Mouse (Mus musculus): ENCODE results near the gene Snrnp200.

The Snrnp200 gene

DNA sequence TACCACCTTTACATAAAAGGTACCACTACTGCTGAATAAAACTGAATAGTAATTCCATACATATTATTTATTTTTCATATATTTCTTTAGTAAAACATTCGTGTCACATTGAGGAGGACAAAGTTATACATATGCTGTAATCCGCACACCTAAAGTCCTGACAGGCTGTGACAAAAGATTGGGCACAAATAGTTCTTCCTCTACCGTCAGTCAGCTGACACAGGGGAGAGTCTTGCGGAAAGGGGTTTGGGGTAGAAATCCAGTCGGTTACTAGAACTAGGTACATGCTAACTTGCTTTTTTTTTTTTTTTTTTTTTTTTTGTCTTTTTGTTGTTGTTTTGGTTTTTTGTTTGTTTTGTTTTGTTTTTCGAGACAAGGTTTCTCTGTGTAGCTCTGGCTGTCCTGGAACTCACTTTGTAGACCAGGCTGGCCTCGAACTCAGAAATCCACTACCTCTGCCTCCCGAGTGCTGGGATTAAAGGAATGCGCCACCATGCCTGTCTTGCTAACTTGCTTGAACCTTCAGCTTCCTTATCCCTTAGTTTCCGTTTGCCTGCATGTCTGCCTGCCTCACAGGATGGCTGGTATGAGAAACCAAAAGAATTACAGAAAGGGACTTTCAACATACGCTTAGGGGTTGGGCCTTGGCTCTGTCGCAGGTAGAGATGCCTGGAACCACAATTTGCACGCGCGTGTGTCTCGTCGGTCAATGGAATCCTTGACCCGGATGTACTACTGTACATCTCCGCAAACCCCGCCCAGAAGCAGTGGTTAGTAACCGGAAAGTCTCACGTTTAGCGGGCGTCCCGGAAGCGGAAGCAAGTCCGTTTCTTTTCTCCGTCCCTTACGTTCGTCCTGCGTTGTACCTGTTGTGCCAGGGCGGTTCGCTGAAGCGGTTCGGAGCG is at the start of gene Snrnp200, which contains the start of gene 1810024B03Rik:
Snrnp200 (plus strand) TSS at position 840 of the 905 bp plus-strand sequence.
1810024B03Rik (minus strand) TSS at position 734 of the 905 bp plus-strand sequence.
- WGBS: 12% methylated on average over 36 of the region's 36 CpGs

DNA sequence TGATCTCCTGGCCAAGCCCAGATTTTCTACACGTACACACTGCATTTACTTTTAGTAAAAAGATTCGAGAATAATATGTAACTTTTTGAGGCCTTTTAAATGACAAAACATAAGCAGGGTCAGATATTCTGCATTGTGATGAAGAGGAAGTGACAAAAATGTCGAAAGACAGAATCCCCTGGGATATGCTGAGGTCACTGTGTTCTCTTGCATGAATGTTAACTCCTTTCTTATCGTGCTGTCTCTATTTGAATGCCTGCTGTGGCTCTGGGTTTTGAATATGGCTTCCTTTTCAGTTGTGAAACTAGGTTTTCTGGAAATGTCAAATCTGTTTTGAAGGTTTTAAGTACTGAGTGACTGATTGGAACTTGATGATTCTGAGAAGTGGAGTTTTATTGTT is 42.5 kb upstream of the Snrnp200 start:
- WGBS: 66% methylated on average over 4 of the region's 4 CpGs

DNA sequence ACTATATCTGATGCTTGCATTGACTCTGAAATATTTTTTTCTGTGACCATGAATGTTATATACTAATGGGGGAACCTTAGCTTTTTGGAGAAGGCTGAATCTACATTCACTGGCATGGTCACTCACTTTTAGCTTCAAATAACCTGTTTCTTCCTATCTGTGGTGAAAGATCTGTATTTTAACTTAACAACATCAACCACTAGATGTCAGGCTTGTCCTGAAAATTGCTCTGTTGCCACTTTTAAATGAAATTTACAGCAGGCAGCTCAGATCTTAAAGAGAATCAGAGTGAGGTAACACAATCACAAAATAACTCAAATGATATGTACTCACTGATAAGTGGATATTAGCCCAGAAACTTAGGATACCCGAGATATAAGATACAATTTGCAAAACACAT is 41.9 kb upstream of the Snrnp200 start:
- WGBS: 6% methylated on average over 1 of the region's 1 CpGs

DNA sequence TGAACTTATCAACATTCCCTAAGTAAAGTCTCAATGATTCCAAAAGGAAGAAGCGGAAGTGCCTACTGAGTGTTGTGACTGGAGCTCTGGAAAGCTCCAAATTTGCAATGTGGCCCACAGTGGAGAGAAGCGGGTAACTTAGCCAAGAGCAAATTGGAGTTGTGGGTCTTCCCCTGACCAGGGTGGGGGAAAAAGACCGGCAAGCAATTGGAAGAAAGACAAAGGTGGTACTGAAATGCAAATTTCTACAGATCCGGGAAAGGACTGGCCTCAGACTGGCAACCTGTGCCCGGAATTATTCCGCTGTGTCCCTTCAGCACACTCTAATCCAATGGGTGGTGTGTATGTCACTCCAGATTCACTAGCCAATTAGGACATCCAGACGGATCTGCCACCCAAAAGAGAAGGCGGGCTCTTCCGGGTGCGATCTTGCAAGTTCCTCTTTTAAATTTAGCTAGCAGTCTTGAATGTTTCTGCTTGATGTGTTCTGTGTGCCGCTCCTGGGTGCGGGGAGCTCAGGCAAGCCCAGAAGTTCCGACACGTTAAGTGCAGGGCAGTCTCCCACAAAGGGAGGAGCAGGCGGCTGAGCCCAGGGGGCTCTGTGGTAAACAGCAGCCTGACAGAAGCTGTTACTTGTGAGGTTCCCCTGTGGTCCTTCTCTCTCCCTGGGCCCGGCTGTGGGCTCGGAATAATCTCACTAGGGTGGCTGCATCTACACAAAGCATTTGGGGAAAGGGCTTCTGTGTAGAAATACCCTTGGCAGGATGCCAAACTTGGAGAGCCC is 25.4 kb upstream of the Snrnp200 start:
- under 1% methylated on average over 17 of the region's 17 CpGs for WGBS

DNA sequence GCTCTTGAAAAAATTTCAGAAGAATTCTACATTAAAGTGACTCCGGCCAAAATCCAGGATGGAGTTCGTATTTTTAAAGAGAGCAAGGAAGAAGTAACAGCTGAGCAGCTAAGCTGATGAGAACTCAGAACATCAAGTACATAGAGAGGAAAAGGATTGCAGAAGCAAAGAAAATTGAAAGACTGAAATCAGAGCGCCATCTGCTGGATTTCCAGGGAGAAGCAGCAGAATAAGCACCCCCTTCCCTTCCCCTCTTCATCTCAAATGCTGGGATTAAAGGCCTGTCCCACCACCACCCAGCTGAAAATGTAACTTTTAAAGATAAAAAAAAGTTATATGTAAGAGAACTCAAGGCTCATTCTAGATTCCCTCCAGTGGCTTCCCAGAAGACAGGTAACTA is 3.3 kb upstream of the Snrnp200 start:
- 18% methylated on average over 3 of the region's 3 CpGs for WGBS

DNA sequence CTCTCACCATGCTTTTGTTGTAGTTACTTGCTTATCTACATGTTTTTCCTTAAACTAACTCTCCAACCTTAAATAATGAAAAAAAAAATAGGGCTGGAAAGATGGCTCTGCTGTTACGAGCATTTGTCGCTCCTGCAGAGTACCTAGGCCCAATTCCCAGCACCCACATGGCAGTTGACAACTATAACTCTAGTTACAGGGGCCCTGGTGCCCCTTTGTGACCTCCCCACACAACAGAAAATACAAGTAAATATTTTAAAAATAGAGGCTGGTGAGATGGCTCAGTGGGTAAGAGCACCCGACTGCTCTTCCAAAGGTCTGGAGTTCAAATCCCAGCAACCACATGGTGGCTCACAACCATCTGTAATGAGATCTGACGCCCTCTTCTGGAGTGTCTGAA is 2.2 kb upstream of the Snrnp200 start:
- 93% methylated on average over 4 of the region's 4 CpGs for WGBS

DNA sequence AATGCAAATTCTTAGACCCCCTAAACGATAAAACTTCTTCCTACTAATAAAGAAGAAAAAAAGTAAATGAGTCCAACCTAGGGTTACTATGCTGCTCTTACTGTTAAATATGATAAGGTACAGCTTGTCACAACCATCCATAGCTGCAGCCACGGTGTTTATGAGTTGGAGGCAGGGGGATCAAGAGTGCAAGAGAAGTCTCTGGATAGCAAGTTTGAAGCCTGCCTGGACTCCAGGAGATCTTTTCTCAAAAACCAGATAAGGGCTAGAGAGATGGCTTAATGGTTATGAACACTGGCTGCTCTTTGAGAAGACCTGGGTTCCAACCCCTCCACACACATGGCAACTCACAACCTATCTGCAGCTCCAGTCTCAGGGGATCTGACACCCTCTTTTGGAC is 1.3 kb upstream of the Snrnp200 start:
- 93% methylated on average over 2 of the region's 2 CpGs for WGBS

DNA sequence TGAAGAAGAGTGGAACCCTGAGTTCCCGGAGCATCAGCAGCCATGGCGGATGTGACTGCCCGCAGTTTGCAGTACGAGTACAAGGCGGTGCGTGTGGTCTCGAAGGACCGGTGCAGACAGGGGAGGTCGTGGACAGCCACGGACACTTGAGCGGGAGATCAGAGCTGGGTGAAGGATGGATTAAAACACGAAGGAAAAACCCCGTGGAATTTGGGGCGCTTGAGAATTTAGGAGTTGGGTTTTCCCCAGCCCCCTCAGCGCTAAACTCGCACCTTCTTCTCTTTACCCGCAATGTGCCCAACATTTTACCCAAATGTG is 225 bp downstream of the Snrnp200 start:
- WGBS: under 1% methylated on average over 17 of the region's 17 CpGs

DNA sequence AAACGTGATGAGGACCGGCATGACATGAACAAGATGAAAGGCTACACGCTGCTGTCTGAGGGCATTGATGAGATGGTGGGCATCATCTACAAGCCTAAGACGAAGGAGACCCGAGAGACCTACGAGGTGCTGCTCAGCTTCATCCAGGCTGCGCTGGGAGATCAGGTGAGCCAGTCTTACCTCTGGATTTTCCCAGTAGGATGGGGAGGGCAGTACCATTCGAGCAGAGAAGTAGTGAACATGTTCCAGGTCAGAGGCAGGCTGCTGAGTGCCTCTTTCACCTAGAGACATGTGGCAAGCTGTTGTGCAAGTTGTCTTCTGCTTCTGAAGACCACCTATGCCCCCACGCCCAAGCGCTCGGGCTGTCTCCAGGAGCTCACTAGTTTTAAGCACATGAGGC is 2.5 kb downstream of the Snrnp200 start:
- 92% methylated on average over 11 of the region's 11 CpGs for WGBS

DNA sequence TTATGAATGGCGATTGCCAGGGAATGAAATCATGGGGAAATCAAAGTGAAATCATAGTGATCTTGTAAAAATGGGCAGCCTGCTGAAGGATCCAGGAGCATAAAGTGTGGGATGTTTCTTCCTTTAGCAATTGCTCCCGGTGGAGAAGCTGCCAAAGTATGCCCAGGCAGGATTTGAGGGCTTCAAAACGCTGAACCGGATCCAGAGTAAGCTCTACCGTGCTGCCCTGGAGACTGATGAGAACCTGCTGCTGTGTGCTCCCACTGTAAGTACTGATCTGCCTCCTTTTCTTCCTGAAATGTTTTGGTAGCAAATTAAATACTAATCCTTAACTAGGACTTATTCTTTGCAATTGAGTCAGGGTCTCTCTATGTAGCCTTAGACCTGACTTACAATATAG is 9.6 kb downstream of the Snrnp200 start:
- 88% methylated on average over 5 of the region's 5 CpGs for WGBS

DNA sequence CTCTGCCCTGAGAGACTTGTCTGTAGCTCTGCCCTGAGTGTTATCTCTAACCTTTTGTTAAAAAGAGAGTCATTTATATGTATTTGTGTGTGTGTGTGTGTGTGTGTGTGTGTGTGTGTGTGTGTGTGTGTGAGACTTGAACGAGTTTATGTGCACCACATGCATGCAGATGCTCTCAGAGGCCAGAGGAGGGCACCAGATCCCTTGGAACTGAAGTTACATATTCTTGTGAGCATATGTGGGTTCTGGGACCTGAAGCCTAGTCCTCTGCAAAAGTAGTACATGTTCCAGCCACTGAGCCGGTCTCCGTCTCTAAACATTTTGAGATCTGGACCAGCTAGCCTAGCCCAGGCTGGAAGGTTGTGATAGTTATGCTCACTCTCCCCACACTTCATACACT is 17.1 kb downstream of the Snrnp200 start:
- 97% methylated on average over 3 of the region's 3 CpGs for WGBS

DNA sequence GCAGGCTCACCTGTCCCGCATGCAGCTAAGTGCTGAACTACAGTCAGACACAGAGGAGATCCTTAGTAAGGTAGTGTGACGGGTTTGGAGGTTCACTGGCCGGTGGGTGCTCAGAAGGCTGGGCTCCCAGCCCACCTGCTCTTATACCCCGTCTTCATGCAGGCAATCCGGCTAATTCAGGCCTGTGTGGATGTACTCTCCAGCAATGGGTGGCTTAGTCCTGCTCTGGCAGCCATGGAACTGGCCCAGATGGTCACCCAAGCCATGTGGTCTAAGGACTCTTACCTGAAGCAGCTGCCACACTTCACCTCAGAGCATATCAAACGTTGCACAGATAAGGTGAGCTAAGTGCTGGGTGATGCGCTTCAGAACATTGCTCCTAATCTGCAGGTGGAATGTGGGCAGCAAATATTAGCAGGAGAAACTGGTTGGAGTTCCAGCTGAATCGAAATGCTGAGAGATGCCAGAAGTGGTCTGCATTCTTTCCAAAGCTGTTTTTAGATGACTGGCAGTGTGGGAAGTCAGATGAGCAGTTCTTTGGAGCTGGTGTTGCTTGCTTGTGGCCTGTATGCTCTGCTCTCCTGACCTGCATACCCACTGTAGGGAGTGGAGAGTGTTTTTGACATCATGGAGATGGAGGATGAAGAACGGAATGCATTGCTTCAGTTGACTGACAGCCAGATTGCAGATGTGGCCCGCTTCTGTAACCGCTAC is 29.9 kb downstream of the Snrnp200 start:
- 94% methylated on average over 11 of the region's 11 CpGs for WGBS

DNA sequence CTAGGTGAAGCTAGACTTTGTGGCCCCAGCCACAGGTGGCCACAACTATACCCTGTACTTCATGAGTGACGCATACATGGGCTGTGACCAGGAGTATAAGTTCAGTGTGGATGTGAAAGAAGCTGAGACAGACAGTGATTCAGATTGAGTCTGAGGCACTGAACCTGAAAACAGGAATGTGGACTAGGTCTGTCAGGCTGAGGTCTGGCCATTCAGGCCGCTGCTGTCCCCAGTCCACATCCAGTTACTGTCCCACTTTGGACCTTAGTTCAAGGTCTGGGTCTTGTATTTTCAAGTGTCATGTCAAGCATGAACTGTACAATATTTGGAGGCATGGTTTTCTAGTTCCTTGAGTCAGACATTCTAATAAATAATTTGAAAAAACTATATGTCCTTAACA is 31.9 kb downstream of the Snrnp200 start:
- 97% methylated on average over 2 of the region's 2 CpGs for WGBS

DNA sequence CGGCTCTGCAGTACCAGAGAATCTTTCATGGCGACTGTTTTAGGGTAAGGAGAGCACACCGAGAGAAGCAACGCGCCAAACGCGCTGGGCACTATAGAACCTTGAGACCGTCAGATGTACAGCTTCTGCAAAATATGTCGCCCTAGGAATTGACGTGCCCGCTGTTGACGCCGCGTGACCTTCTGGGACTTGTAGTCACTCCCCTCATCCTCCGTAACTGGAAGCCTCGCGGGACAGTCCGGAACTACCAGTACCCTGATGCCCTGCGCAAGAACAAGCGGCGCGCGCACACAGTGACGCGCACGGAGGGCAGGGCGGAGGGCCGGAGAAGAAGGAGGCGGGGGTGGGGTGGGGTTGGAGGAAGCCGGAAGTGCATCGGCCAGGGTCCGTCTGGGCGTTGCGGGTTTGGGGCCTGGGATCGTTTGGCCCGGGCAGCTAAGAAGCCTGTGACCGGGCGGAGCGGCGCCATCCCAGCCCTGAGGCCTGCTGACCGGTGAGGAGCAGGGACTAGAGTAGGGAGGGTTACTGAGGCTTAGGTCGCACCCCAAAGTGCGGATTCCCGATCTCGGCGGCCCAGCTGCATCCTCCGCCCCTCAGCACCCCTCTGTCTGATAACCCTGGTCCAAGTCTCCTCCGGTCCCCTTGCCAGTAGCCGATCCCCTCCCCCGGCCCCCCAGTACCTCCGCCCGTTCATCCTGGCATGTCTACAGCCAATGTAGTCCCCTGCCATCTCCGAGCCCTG is 39.6 kb downstream of the Snrnp200 start, which contains the start of the genes Ciao1 and Tmem127:
Ciao1 (minus strand) TSS at position 225 of the 742 bp plus-strand sequence.
Tmem127 (plus strand) TSS at position 317 of the 742 bp plus-strand sequence.
- WGBS: under 1% methylated on average over 53 of the region's 53 CpGs

DNA sequence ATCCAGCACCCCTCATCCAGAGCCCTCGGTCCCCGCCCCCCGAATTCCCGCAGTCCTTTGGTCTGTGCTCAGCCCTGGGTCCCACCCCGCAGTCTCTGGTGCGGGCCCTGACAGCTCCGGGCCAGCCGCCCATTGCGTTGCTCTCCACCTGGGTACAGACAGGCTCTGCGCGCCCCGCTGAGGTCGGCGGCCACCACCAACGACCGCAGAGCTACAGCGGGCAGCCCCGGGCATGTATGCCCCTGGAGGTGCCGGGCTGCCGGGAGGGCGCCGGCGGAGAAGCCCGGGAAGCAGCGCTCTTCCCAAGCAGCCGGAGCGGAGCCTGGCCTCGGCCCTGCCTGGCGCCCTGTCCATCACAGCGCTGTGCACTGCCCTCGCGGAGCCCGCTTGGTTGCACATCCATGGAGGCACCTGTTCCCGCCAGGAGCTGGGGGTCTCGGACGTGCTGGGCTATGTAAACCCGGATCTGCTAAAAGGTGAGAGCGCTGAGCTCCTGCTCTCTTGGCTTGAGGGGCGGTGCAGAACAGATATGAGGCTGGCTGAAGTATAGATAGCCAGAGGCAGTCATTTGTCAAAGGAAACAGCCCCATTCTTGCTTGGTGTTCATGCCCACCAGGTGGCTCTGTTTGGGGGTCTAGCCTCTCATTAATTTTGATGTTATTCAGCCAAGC is 40.3 kb downstream of the Snrnp200 start:
- 2% methylated on average over 39 of the region's 39 CpGs for WGBS

DNA sequence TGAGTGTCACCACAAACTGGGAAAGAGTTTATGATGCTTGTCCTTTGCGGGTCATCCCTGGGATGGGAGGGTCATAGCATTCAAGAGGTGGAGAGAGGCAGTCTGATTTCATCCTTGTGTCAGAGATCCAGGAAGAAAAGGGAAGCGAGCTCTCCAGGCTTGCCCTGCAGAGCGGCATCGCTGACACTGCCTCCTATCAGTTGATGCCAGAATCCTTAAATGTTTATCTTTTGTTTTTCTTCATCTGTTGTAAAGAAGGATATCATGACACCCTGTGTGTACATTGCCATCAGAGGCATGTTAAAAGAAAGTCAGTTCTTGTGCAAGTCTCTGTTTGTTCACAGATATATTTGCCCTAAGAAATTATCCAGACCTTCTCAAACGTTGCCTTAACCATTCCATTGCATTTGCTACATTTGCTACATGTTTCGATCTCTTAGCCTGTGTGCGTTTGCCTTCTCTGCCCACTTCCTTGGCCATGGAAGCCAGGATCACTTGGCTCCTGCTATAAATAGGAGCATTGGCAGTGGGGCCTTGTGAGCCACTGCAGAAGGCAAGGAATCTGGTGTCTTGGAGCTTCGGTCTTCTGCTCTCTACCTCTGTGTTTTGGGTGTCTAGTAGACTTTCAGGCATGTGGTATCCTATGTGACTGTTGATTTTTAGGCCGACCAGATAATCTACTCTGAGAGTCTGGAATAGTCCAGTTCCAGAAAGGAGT is 42.3 kb downstream of the Snrnp200 start:
- 72% methylated on average over 9 of the region's 9 CpGs for WGBS

DNA sequence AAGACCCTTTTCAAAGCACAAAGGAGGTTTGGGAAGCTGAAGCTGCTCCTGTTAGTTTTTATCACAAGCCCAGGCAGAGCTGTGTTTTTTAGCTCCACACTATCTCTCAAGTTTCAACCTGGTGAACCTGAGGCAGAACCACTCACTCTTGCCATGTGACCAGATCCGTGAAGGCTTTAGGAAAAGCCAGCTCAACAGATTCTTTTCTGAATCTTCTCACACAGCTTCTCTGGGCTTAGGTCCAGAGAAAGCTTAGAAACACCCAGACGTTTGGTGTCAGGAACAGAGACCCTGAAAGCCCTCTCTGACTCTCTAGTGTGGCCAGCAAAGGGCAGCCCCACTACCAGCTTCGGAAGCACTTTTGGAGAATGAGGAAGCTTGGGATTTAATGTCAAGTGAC is 43.3 kb downstream of the Snrnp200 start:
- 29% methylated on average over 3 of the region's 3 CpGs for WGBS

DNA sequence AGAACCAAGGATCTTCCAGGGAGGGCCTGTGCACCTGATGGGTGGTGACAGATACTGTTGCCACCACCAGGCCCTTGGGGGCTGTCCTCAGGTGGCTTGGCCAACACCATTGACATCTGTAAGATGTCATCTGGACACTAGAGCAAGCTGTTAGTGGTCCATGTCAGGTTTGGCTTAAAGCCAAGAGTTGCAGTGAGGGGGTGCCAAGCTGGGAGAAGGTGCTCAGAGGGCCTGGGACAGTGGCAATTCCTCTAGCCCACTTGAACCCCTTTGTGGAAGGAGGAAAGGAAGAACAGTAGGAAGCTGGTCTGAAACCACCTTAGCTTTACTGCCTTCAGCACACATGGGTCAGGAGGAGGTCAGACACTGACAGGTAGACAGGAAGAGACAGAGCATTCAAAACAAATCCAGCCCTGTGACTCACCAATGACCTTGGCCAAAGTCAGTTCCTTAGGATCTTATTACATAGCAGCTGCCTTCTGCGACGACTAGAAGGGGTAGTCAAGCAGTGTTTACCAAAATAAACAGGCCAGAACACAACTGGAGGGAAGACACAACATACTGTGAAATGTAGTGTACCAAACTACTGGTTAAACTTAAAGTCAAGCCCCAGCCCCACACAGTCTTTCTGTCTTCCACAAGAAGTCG is 43.8 kb downstream of the Snrnp200 start:
- WGBS: 69% methylated on average over 3 of the region's 3 CpGs

DNA sequence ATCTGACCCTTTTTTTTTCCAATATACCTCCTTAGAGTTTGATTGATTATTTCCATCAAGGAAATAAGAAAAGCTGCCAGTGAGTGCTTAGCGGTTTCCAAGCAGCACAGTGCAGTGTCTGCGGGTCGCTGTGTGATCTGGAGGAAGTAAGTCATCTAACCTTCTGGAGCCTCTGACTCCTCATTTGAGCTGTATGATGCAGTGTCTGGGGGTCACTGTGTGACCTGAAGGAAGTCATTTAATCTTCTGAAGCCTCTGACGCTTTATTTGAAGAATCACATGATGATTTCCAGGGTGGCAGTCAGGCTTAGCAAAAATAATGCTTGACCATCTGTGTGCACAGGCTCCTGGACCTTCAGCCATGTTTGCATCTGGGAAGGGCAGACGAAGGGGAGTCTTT is 44.6 kb downstream of the Snrnp200 start:
- 84% methylated on average over 5 of the region's 5 CpGs for whole genome bisulfite sequencing

Data from cerebral cortex, adult 2 months (tissue).